Mouse (Mus musculus) spleen, postnatal 36 days (tissue): ENCODE results near the gene Ibsp.

ENCODE experiments used
- DNase-seq, 2 experiments: peaks; one replicate each; pipeline ENCODE4 v3.0.0; 2022; ENCODE audit warnings: low spot score in 2 of 2, mixed read lengths in 1 of 2

The Ibsp gene

GRCm38 (mm10) chr5:104342881-104343280, 43.9 kb downstream of the Ibsp start:
- no peak for DNase-seq

GRCm38 (mm10) chr5:104344526-104345240, 45.7 kb downstream of the Ibsp start:
- DNase-seq, result peak in 1 of 2 experiments; percentile 7

GRCm38 (mm10) chr5:104345241-104345630, 46.3 kb downstream of the Ibsp start:
- no peak for DNase-seq

DNA sequence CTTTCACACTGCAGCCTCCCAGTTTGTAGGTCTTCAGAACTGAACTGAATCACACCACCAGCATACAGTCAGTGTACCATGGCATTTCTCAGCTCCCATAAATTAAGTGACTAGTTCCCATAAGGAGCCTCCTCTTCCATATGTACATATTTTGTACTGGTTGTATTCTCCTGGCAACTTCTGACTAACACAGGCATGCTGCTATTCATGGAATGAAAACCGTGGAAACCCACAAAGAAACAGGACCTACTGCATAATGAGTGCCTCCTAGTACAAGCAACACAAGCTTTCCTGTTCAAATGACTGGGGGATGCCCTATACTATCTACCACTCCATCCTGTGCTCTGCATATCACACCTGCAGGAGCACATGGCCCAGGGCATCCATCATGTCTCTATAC, 52.1 kb downstream of the Ibsp start:
- no peak for DNase-seq

DNA sequence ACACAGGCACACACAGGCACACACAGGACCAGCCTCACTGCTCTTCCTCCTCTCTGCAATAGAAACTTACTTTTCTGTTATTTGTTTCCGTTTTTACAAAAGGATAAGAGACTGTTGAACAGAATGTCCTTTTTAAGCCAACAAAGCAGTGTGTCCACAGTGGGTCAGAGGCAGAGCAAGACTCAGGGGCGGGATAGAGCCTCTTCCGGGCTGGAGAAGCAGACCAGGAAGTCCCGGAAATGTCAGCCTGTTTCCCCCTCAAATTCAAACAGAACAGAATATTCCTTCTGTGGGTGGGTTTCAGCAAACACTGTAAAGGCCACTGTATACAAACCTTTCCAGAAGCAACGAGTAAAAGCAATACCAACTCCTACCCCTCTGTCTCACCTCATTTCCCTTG, 52.9 kb downstream of the Ibsp start:
- no peak for DNase-seq

DNA sequence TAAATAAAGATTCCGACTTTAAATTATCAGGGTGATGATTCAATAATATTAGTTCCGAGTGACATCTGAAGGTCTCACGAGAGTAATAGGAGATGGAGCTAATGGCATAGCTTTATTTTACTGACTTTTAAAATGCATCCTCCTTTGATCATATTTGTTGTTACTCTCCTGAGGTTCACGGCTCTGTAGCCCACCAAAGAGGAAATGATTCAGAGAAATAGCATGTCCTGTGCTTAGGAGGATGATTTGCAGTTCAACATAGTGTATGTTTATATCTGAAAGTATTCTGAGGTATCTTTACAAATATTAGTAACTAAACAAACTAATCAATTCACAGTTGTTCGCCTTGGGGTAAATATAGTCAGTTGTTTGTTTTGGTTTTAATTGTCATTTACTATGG, 58.6 kb downstream of the Ibsp start:
- DNase-seq, result no peak

DNA sequence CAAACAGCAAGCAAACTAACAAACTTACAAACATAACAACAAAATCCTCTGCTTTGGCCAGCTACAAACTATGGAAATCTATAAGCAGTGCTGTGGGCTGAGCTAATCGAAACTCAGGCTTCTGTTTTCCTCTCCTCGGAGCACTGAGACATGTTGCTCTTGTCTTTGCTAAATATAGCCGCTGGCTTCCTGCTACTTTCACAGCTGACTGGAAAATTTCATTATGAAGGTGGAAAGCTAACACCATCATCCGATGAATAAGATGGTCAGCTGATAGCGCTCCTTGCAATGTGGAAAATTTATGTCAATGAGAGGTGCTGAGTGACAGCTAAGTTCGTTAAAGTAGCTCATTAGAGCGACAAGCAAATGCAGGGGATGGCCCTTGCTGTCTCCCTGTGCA, 59.6 kb downstream of the Ibsp start:
- DNase-seq, result no peak

- DNase-seq, result no peak
These were observed 60.3 kb downstream of the Ibsp start for GRCm38 (mm10) chr5:104359257-104359656.
